ENCODE assay signal across 8 mouse cellular contexts in the genomic region with DNA sequence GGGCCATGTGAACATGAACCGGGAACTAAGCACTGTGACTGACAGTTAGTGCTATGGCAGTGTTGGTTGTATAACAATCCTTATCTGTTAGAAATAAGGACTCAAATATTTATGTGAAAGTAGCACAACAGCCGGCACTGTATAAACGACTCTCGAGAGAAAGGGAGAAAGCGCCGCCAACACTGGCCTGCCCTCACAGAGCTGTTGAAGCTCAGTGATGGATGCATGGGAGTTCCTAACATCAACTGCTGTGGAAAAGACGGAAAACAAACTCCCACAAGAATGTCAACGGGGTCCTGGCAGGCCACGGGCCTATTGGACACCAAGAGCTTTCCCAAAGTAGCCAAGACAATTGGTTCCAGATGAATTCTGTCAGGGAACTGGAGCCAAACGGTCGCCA. TPM values are rescaled to one million over a fixed set of nuclear protein-coding genes. Genes with fewer than 3 reads are reported as not detected.
A peak's percentile ranks its signal among the peaks of the same experiment; 100 is the strongest.
DNase-seq lines count a peak whose midpoint lies in the region; ATAC-seq and TF ChIP-seq lines count a peak whose summit lies in the region.

No protein-coding gene starts in this region.

- no peak for TF ChIP-seq CTCF in intestine, postnatal 0 days (IDR thresholded peaks at IDR 0.05; ENCODE audit: low read depth)

- H3K27me3 ChIP-seq in intestine, embryonic 14.5 days (replicated peaks; ENCODE audit: control insufficient read depth, insufficient read depth, low read length) = no peaks in the 10 kb centered on the region
- H3K27me3 ChIP-seq in intestine, postnatal 0 days (replicated peaks; ENCODE audit: control insufficient read depth, insufficient read depth, low read length) = no peaks in the 10 kb centered on the region
- no peaks in the 10 kb centered on the region for H3K27me3 ChIP-seq in heart, embryonic 13.5 days (replicated peaks)
- H3K27me3 ChIP-seq in limb, embryonic 10.5 days (ENCODE audit: low read depth, poor library complexity, severe bottlenecking) = no peaks in the 10 kb centered on the region

- H3K9ac ChIP-seq in intestine, embryonic 14.5 days (ENCODE audit: low read length) = no peak overlapping the region
- no peak overlapping the region for H3K9ac ChIP-seq in intestine, postnatal 0 days (ENCODE audit: low read depth, low read length)
- H3K9ac ChIP-seq in heart, embryonic 13.5 days = 0 out of 2 replicates have a peak overlapping the region, but pooled peaks have one; percentile 4

- 34% methylated on average over 11 of the region's 11 CpGs for WGBS in intestine, embryonic 14.5 days
- 44% methylated on average over 11 of the region's 11 CpGs for WGBS in intestine, postnatal 0 days
- 52% methylated on average over 11 of the region's 11 CpGs for WGBS in heart, embryonic 13.5 days
- WGBS in limb, embryonic 10.5 days = 33% methylated on average over 11 of the region's 11 CpGs

- peak overlapping the region; percentile 79 for H3K27ac ChIP-seq in intestine, embryonic 14.5 days (ENCODE audit: low read depth)
- H3K27ac ChIP-seq in intestine, postnatal 0 days (ENCODE audit: low read depth, low read length) = no peak overlapping the region
- no peak overlapping the region for H3K27ac ChIP-seq in heart, embryonic 13.5 days (replicated peaks)
- H3K27ac ChIP-seq in limb, embryonic 10.5 days = peak overlapping the region; percentile 74

- no peak for DNase-seq in intestine, embryonic 14.5 days (ENCODE audit: low spot score)
- DNase-seq in limb, embryonic 10.5 days (ENCODE audit: low spot score) = no peak
- peak; percentile 46 for DNase-seq in ovary, postnatal 36 days (ENCODE audit: low spot score)
- DNase-seq in MN1 (ENCODE audit: low spot score) (no peak), liver (no peak)
- no peak for DNase-seq in right cerebral cortex, adult 18-20 months

- peaks cover 11% of the 10 kb centered on the region; the same call in 1 of the 2 replicates for H3K4me1 ChIP-seq in intestine, embryonic 14.5 days (replicated peaks; ENCODE audit: control insufficient read depth, insufficient read depth, low read length)
- peaks cover 8% of the 10 kb centered on the region; the same call in 1 of the 2 replicates for H3K4me1 ChIP-seq in intestine, postnatal 0 days (replicated peaks; ENCODE audit: control insufficient read depth, insufficient read depth, low read length)
- H3K4me1 ChIP-seq in heart, embryonic 13.5 days = peaks cover 24% of the 10 kb centered on the region
- peaks cover 48% of the 10 kb centered on the region for H3K4me1 ChIP-seq in limb, embryonic 10.5 days

- H3K4me2 ChIP-seq in intestine, embryonic 14.5 days (ENCODE audit: low read length) = no peak overlapping the region
- H3K4me2 ChIP-seq in intestine, postnatal 0 days (replicated peaks; ENCODE audit: low read depth) = no peak overlapping the region
- H3K4me2 ChIP-seq in heart, embryonic 13.5 days = no peak overlapping the region

- ATAC-seq in intestine, embryonic 14.5 days (replicated peaks; ENCODE audit: low FRiP score, low TSS enrichment, low read depth) = no peak
- no peak for ATAC-seq in intestine, postnatal 0 days
- no peak for ATAC-seq in heart, embryonic 13.5 days (ENCODE audit: extremely low read depth, insufficient number of reproducible peaks, low FRiP score, low TSS enrichment)

- no peak overlapping the region for H3K4me3 ChIP-seq in intestine, embryonic 14.5 days (ENCODE audit: low read depth, low read length)
- no peak overlapping the region for H3K4me3 ChIP-seq in intestine, postnatal 0 days (ENCODE audit: low read depth, low read length)
- no peak overlapping the region for H3K4me3 ChIP-seq in heart, embryonic 13.5 days
- peak overlapping the region; percentile 10; the same call in 1 of the 2 replicates for H3K4me3 ChIP-seq in limb, embryonic 10.5 days

- no peaks in the 10 kb centered on the region for H3K9me3 ChIP-seq in intestine, embryonic 14.5 days (ENCODE audit: control insufficient read depth, low read length)
- no peaks in the 10 kb centered on the region for H3K9me3 ChIP-seq in intestine, postnatal 0 days (ENCODE audit: control insufficient read depth)
- no peaks in the 10 kb centered on the region for H3K9me3 ChIP-seq in heart, embryonic 13.5 days
- no peaks in the 10 kb centered on the region for H3K9me3 ChIP-seq in limb, embryonic 10.5 days (replicated peaks)

- H3K36me3 ChIP-seq in intestine, embryonic 14.5 days (ENCODE audit: control insufficient read depth, insufficient read depth, low read length) = peaks cover 21% of the 10 kb centered on the region
- H3K36me3 ChIP-seq in intestine, postnatal 0 days (ENCODE audit: control insufficient read depth, insufficient read depth) = peaks cover 29% of the 10 kb centered on the region
- H3K36me3 ChIP-seq in heart, embryonic 13.5 days = peaks cover 24% of the 10 kb centered on the region
- peaks cover 27% of the 10 kb centered on the region for H3K36me3 ChIP-seq in limb, embryonic 10.5 days

RNA-seq across cellular contexts. Expression of gene Pih1d1, which starts 2.8 kb away (rescaled TPM):
- 108 and 113 TPM in 2 replicates for polyA plus RNA-seq in intestine, embryonic 14.5 days (2014; fragmentation: Nextera tagmentation; extraction: Ambion mirVana)
- polyA plus RNA-seq in intestine, postnatal 0 days (2015; fragmentation: Nextera tagmentation; extraction: Ambion mirVana) = 63.6 and 64.7 TPM in 2 replicates
- 82.2 and 89.3 TPM in 2 replicates for polyA plus RNA-seq in heart, embryonic 13.5 days (2015; fragmentation: Nextera tagmentation; extraction: Ambion mirVana)
- polyA plus RNA-seq in limb, embryonic 10.5 days (2016; fragmentation: Nextera tagmentation; extraction: Ambion mirVana) = 105 and 109 TPM in 2 replicates

RNA-seq across cellular contexts. Expression of gene Aldh16a1, which starts 3.1 kb away (rescaled TPM):
- 50.9 and 66.6 TPM in 2 replicates for polyA plus RNA-seq in intestine, embryonic 14.5 days (2014; fragmentation: Nextera tagmentation; extraction: Ambion mirVana)
- 86.8 and 102 TPM in 2 replicates for polyA plus RNA-seq in intestine, postnatal 0 days (2015; fragmentation: Nextera tagmentation; extraction: Ambion mirVana)
- polyA plus RNA-seq in heart, embryonic 13.5 days (2015; fragmentation: Nextera tagmentation; extraction: Ambion mirVana) = 31.8 and 33.4 TPM in 2 replicates
- 54.2 and 63.7 TPM in 2 replicates for polyA plus RNA-seq in limb, embryonic 10.5 days (2016; fragmentation: Nextera tagmentation; extraction: Ambion mirVana)

RNA-seq across cellular contexts. Expression of gene Slc17a7, which starts 12.4 kb away (rescaled TPM):
- 0.07 TPM in 1 of 2 replicates, not detected in the other for polyA plus RNA-seq in intestine, embryonic 14.5 days (2014; fragmentation: Nextera tagmentation; extraction: Ambion mirVana)
- polyA plus RNA-seq in intestine, postnatal 0 days (2015; fragmentation: Nextera tagmentation; extraction: Ambion mirVana) = not detected in 2 replicates
- polyA plus RNA-seq in heart, embryonic 13.5 days (2015; fragmentation: Nextera tagmentation; extraction: Ambion mirVana) = 2.9 and 3.6 TPM in 2 replicates
- 0.06 TPM in 1 of 2 replicates, not detected in the other for polyA plus RNA-seq in limb, embryonic 10.5 days (2016; fragmentation: Nextera tagmentation; extraction: Ambion mirVana)

RNA-seq across cellular contexts. Expression of gene Flt3l, which starts 15.1 kb away (rescaled TPM):
- 1.3 and 2.1 TPM in 2 replicates for polyA plus RNA-seq in intestine, embryonic 14.5 days (2014; fragmentation: Nextera tagmentation; extraction: Ambion mirVana)
- polyA plus RNA-seq in intestine, postnatal 0 days (2015; fragmentation: Nextera tagmentation; extraction: Ambion mirVana) = 2.1 and 2.7 TPM in 2 replicates
- 0.88 and 1.0 TPM in 2 replicates for polyA plus RNA-seq in heart, embryonic 13.5 days (2015; fragmentation: Nextera tagmentation; extraction: Ambion mirVana)
- polyA plus RNA-seq in limb, embryonic 10.5 days (2016; fragmentation: Nextera tagmentation; extraction: Ambion mirVana) = 1.4 and 1.5 TPM in 2 replicates

RNA-seq across cellular contexts. Expression of gene Gm45713, which starts 15.3 kb away (rescaled TPM):
- 0.72 and 0.81 TPM in 2 replicates for polyA plus RNA-seq in intestine, embryonic 14.5 days (2014; fragmentation: Nextera tagmentation; extraction: Ambion mirVana)
- 0.70 and 0.82 TPM in 2 replicates for polyA plus RNA-seq in intestine, postnatal 0 days (2015; fragmentation: Nextera tagmentation; extraction: Ambion mirVana)
- polyA plus RNA-seq in heart, embryonic 13.5 days (2015; fragmentation: Nextera tagmentation; extraction: Ambion mirVana) = 0.17 TPM in 1 of 2 replicates, not detected in the other
- not detected in 2 replicates for polyA plus RNA-seq in limb, embryonic 10.5 days (2016; fragmentation: Nextera tagmentation; extraction: Ambion mirVana)

Comparison
In these comparisons a context has a peak if more than half of its experiments do, and no peak if none do; other contexts are left out.
1. H3K27ac ChIP-seq: peak in intestine, embryonic 14.5 days (single experiment) and limb, embryonic 10.5 days (single experiment); none in intestine, postnatal 0 days (single experiment) and heart, embryonic 13.5 days (single experiment).